Mouse (Mus musculus) myocyte (in vitro differentiated cells): ENCODE data around the gene Lgals9.

Experiments used
- POLR2A ChIP-seq: IDR thresholded peaks from one replicate; pipeline ENCODE4 v1.6.1; 2011; ENCODE audit warnings: low read depth, mild to moderate bottlenecking, control low read depth, moderate library complexity; ENCODE audit not compliant: insufficient read length
- SRF ChIP-seq: IDR thresholded peaks from one replicate; pipeline ENCODE4 v1.6.1; 2011; ENCODE audit warnings: low read depth; ENCODE audit not compliant: control insufficient read depth, insufficient read length

DNA sequence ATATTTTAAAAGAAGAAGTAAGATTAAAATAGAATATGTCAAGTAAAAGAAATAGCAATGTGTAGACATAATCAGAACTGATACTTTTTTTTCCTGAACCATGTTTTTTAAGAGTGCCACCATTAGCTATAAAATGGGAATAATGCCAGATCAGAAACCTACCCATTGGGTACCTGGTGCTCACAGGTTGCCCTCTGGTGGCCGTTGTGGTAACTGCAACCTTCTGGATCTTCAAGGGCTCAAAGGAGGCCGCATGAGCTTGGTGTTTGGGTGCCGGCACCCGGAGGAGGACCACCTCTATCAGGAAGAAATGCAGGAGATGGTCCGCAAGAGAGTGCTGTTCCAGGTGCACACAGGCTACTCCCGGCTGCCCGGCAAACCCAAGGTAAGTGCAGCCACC lies 28.5 kb downstream of the Lgals9 start:
- TF ChIP-seq POLR2A (no peak), SRF (no peak)
